Mouse (Mus musculus): ENCODE data around the gene Mrc1.

GRCm38 (mm10) chr2:14251938-14252337, 22.7 kb downstream of the Mrc1 start:
- TF ChIP-seq SIN3A (IDR thresholded peaks at IDR 0.05; ENCODE audit: low read length) (no peak), CHD1 (IDR thresholded peaks at IDR 0.05; ENCODE audit: low read depth, low read length) (no peak)
